Mouse (Mus musculus) intestine, embryonic 16.5 days (tissue): ENCODE data around the gene Frmd8. TPM values are rescaled to one million over a fixed set of nuclear protein-coding genes. Genes with fewer than 3 reads are reported as not detected.

Experiments used
- ATAC-seq: fragments of 200-750 bp; cut with Nextera tagmentation; 2 replicates; pipeline ENCODE4 v1.8.0; 2017; ENCODE audit warnings: moderate TSS enrichment, moderate library complexity
- H3K27ac ChIP-seq: fragments of 300-500 bp; sonication (generic); 2 replicates; pipeline ENCODE4 v1.5.1; 2014; ENCODE audit warnings: mild to moderate bottlenecking, low read length
- H3K27me3 ChIP-seq: fragments of 300-500 bp; sonication (generic); replicated peaks from 2 replicates; pipeline ENCODE4 v1.6.1; 2014; ENCODE audit warnings: low read length, control low read depth, mixed read lengths; ENCODE audit not compliant: control insufficient read depth, insufficient read depth
- H3K36me3 ChIP-seq: fragments of 300-500 bp; sonication (generic); 2 replicates; pipeline ENCODE4 v1.6.1; 2014; ENCODE audit warnings: low read length, control low read depth; ENCODE audit not compliant: control insufficient read depth, insufficient read depth
- H3K4me1 ChIP-seq: fragments of 300-500 bp; sonication (generic); 2 replicates; pipeline ENCODE4 v1.6.1; 2014; ENCODE audit warnings: low read length, control low read depth, mixed read lengths; ENCODE audit not compliant: control insufficient read depth, insufficient read depth
- H3K4me2 ChIP-seq: fragments of 300-500 bp; sonication (generic); 2 replicates; pipeline ENCODE4 v1.6.1; 2014; ENCODE audit warnings: low read depth, low read length, control low read depth
- H3K4me3 ChIP-seq: fragments of 300-500 bp; sonication (generic); 2 replicates; pipeline ENCODE4 v1.5.1; 2014; ENCODE audit warnings: mild to moderate bottlenecking, low read length
- H3K9ac ChIP-seq: fragments of 300-500 bp; sonication (generic); 2 replicates; pipeline ENCODE4 v1.6.1; 2014; ENCODE audit warnings: low read depth, low read length
- H3K9me3 ChIP-seq: fragments of 300-500 bp; sonication (generic); 2 replicates; pipeline ENCODE4 v1.6.1; 2016; ENCODE audit warnings: low read length, control low read depth; ENCODE audit not compliant: control insufficient read depth
- WGBS: fragments of 180-500 bp; shearing (Covaris S2); extraction: QIAGEN DNeasy Blood & Tissue Kit; methylation state at CpG from one replicate; pipeline ENCODE4 v1.1.7; 2014; 5-methylcytosine and 5-hydroxymethylcytosine counted together
- polyA plus RNA-seq: library from polyadenylated mRNA; unstranded; fragments of >200 nt; fragmentation: Nextera tagmentation; extraction: Ambion mirVana; gene quantifications from 2 replicates; pipeline ENCODE4 v1.2.1, GENCODE M21; 2015

Frmd8 gene
- polyA plus RNA-seq, 1 experiment from 2014 or later, result 31.1 TPM

DNA sequence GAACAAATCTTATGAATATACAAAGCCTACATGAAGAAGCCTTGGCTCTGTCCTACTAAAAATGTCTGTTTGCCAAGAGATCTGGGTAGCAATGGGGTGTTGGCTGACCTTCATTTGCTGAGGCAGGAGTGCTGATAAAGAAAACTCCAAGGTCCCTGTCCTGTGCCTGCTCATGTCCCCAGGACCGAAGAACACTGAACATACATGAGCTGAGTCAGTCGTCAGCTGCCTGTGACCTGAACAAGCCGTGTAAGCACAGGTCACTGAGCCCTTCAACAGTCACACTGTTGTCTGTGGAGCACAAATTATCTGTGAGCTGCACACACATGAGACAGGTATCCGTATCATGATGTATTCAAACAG, 43.1 kb downstream of the Frmd8 start:
- Histone ChIP-seq H3K27me3 (no peaks in the 10 kb centered on the region), H3K36me3 (no peaks in the 10 kb centered on the region), H3K9me3 (no peaks in the 10 kb centered on the region), H3K4me3 (no peak overlapping the region), H3K4me2 (no peak overlapping the region), H3K9ac (no peak overlapping the region), H3K27ac (peak overlapping the region; percentile 29; the same call in 1 of the 2 replicates), H3K4me1 (peaks cover 11% of the 10 kb centered on the region)
- 74% methylated on average over 4 of the region's 4 CpGs for WGBS
- peak; percentile 43; the same call in 1 of the 2 replicates for ATAC-seq

DNA sequence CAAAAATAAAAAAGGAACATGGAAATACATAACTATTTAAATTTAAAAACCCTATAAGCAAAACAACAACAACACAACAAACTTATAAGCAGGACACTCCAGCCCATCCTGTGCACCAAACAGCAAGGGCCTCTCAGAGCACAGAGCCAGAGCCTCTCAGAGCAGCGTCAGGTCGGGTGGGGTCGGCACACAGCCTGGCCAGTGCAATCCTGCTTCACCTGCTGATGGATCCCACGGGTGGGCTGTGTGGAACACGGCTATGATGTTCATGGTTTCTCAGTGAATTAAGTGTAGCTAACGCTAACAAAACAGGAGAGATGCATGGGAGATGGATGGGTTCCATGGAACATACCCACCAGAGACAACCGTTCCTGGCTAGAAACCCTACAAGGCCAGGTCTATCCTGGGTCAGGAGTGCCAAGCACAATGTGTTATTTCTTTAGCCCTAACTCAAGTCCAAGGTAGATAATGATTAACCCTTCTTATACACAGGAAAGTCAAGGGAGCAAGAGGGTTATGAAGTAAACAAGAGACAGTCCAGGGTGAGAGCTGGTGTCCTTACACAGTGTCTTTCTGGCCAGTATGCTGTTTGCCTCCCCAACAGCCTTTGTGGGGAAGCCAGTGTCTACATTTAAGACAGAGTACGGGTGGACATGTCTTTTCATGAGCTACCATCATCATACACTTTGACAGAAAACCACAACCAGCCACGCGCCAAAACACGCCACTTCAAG, 43.7 kb downstream of the Frmd8 start:
- Histone ChIP-seq H3K9ac (no peak overlapping the region), H3K27me3 (no peaks in the 10 kb centered on the region), H3K9me3 (no peaks in the 10 kb centered on the region), H3K4me1 (peaks cover 11% of the 10 kb centered on the region), H3K36me3 (no peaks in the 10 kb centered on the region), H3K4me2 (no peak overlapping the region), H3K4me3 (no peak overlapping the region), H3K27ac (peak overlapping the region; percentile 29; the same call in 1 of the 2 replicates)
- ATAC-seq, result 0 out of 2 replicates have a peak, but pooled peaks have one; percentile 21
- 73% methylated on average over 11 of the region's 11 CpGs for WGBS

DNA sequence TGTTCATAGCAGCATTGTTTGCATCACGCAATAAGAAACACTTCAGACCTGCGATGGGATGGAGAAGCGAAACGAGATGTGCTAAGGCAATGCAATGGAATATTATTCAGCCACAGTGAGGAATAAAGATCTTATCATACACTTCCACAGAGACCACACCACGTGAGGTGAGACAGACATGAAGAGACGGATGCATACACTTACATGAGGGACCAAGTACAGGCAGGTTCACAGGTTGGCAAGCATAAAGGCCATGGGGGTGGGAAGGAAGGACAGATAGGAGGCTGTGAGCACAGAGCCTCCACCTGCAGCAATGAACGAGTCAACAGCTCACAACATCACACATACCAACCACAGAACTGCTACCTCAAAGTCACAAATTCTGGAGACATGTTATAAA, 44.3 kb downstream of the Frmd8 start:
- 88% methylated on average over 7 of the region's 7 CpGs for WGBS
- Histone ChIP-seq H3K4me2 (no peak overlapping the region), H3K27ac (no peak overlapping the region), H3K9ac (no peak overlapping the region), H3K27me3 (no peaks in the 10 kb centered on the region), H3K4me3 (no peak overlapping the region), H3K9me3 (no peaks in the 10 kb centered on the region), H3K36me3 (no peaks in the 10 kb centered on the region), H3K4me1 (peaks cover 11% of the 10 kb centered on the region)
- no peak for ATAC-seq

DNA sequence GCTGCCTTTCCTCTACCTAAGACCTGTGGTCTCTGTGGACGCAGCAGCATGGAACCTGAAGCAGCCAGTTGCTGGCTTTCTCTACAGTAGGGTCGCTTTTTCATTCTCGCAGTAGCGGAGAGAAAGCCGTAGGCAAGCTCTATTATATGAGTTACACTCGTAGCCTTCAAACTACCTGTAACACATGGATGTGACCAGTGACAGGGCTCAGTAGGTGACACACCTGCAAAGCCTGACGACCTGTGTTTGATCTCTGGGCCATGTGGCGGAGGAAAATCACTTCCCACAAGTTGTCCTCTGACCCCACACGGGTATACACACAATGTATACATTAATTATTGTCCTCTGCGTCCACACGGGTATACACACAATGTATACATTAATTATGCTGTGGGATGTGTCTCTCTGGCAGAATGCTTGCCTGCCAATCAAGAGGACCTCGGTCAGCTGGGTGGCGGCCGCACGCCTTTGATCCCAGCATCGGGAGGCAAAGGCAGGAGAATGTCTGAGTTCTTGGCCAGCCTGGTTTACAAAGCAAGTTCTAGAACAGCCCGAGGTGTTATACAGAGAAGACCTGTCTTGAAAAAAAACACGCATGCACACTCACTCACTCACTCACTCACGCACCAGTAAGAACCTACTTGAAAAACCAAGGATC, 45.0 kb downstream of the Frmd8 start:
- Histone ChIP-seq H3K27me3 (no peaks in the 10 kb centered on the region), H3K9me3 (no peaks in the 10 kb centered on the region), H3K36me3 (no peaks in the 10 kb centered on the region), H3K9ac (no peak overlapping the region), H3K4me2 (no peak overlapping the region), H3K4me3 (no peak overlapping the region), H3K4me1 (peaks cover 11% of the 10 kb centered on the region), H3K27ac (no peak overlapping the region)
- WGBS, result 76% methylated on average over 19 of the region's 19 CpGs
- no peak for ATAC-seq

DNA sequence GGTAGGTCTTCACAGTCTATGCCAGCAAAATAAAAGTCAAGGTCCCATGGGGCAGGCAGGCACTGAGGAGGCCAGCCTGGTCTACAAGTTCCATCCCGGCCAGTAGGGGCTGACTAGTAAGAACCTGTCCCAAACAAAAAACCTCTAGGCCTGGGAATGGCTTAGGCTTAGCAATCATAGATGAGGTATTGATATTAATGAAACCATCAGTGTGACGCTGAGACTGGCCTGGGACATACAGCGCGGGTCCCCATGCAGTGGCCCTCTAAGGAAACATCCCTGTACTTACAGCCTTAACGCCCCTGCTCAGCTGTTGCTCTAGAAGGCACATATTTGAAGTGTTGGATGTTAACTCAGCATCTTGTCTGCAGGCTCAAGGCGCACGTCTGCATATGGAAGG, 46.2 kb downstream of the Frmd8 start:
- 94% methylated on average over 7 of the region's 7 CpGs for WGBS
- H3K9me3 ChIP-seq, result no peaks in the 10 kb centered on the region
- no peaks in the 10 kb centered on the region for H3K36me3 ChIP-seq
- no peaks in the 10 kb centered on the region for H3K27me3 ChIP-seq
- no peak overlapping the region for H3K9ac ChIP-seq
- no peak for ATAC-seq
- no peak overlapping the region for H3K4me2 ChIP-seq
- no peak overlapping the region for H3K4me3 ChIP-seq
- H3K27ac ChIP-seq, result no peak overlapping the region
- peaks cover 18% of the 10 kb centered on the region; the same call in 1 of the 2 replicates for H3K4me1 ChIP-seq

DNA sequence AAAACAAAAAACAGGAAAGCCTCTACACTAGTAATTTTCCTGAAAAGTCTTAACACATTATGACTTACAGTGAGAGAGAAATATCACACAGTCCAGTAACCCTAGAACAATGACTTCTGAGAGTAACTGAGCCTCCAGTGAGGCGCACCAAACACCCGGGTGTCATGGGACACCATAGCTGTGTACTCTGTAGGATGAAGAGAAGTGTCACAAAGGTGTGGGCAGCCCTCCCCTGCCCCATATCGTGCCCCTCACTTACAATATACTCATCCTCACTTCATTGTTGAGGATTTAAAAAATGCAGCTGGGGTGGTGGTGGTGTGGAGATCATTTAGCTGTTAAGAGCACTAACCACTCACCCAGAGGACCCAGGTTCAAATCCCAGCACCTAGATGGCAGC, 46.9 kb downstream of the Frmd8 start:
- Histone ChIP-seq H3K9ac (no peak overlapping the region), H3K4me3 (no peak overlapping the region), H3K4me1 (peaks cover 19% of the 10 kb centered on the region), H3K27me3 (no peaks in the 10 kb centered on the region), H3K27ac (no peak overlapping the region), H3K9me3 (no peaks in the 10 kb centered on the region), H3K36me3 (no peaks in the 10 kb centered on the region), H3K4me2 (no peak overlapping the region)
- WGBS, result 89% methylated on average over 3 of the region's 3 CpGs
- ATAC-seq, result no peak

DNA sequence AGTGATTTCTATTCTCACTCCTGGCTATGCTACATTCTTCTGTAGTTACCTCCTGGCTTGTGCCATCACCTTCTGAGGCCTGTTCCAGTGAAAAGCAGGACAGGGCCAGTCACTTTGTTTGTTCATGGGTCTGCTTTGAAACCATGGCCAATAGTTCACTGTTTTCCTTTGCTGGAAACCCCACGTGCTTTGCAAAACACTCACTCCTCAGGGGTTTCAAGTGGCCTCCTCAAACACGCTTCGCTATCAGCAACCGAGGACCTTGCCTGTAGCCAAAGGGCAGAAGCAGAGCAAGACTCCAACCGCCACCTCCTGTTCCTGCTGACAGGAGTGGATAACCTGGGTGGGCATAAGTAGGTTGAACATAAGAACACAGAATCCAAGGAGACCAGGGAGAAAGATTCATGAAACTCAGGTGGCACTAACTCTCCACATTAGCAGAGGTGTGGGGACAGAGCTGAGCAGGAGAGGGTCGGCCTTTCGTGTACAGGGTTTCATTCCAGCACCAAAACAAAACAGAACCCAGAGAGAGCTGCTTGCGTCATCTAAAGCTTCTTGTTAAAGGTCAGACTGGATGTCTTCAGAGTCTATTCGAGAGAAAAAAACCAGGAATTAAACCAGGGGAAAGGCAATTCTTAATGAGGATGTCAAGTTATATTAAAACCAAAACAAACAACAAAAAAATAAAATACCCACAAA, 47.5 kb downstream of the Frmd8 start:
- no peak overlapping the region for H3K9ac ChIP-seq
- no peak overlapping the region for H3K27ac ChIP-seq
- H3K27me3 ChIP-seq, result no peaks in the 10 kb centered on the region

DNA sequence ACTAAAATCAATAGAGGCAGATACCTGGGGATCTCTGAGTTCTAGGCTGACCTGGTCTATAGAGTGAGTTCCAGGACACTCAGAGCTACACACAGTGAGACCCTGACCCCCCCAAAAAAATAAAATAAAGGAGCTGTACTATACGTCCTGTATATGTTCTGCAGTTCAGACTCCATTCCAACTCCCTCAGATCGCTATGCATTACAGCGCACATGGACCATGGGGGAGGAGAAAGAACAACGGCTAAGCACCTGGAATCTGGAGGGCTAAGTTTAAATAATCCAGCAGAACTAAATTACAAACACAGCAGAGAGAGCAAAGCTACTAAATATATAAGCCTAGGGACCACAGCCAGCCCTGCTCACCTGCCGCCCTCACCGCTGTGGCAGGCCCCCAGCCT, 48.0 kb downstream of the Frmd8 start:
- Histone ChIP-seq H3K4me1 (peaks cover 27% of the 10 kb centered on the region), H3K27ac (no peak overlapping the region), H3K4me3 (no peak overlapping the region)

More for the DNA sequence above, 47.5 kb downstream of the Frmd8 start:
- H3K36me3 ChIP-seq, result no peaks in the 10 kb centered on the region
- peaks cover 23% of the 10 kb centered on the region for H3K4me1 ChIP-seq
- peak; percentile 39; the same call in 1 of the 2 replicates for ATAC-seq
- no peak overlapping the region for H3K4me3 ChIP-seq
- no peaks in the 10 kb centered on the region for H3K9me3 ChIP-seq
- 64% methylated on average over 9 of the region's 9 CpGs for WGBS
- no peak overlapping the region for H3K4me2 ChIP-seq

DNA sequence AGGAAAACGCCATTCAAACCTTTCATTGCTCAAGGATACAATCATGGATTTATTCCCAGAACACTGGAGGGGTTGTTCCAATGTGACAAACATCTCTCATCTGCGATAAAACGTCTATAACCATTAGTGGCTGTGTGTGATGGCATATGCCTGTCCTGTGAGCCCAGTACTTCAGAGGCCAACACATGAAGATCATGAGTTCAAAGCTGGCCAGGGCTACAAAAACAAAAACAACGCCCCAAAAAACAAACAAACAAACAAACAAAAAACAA, 48.4 kb downstream of the Frmd8 start:
- H3K27me3 ChIP-seq, result no peaks in the 10 kb centered on the region
- peaks cover 27% of the 10 kb centered on the region for H3K4me1 ChIP-seq
- H3K4me2 ChIP-seq, result no peak overlapping the region
- H3K9ac ChIP-seq, result no peak overlapping the region
- no peak overlapping the region for H3K27ac ChIP-seq
- no peak for ATAC-seq
- H3K9me3 ChIP-seq, result no peaks in the 10 kb centered on the region
- H3K36me3 ChIP-seq, result no peaks in the 10 kb centered on the region
- H3K4me3 ChIP-seq, result no peak overlapping the region
- 78% methylated on average over 4 of the region's 4 CpGs for WGBS

More for the DNA sequence above, 48.0 kb downstream of the Frmd8 start:
- H3K4me2 ChIP-seq, result no peak overlapping the region
- WGBS, result 73% methylated on average over 6 of the region's 6 CpGs
- no peak overlapping the region for H3K9ac ChIP-seq
- no peaks in the 10 kb centered on the region for H3K9me3 ChIP-seq
- no peaks in the 10 kb centered on the region for H3K27me3 ChIP-seq
- ATAC-seq, result no peak
- H3K36me3 ChIP-seq, result no peaks in the 10 kb centered on the region
